Mouse (Mus musculus) spleen, postnatal 10 days (tissue): Measurements from ENCODE around the gene Lrig1.

ENCODE experiments used
- DNase-seq, 2 experiments: peaks; one replicate each; pipeline ENCODE4 v3.0.0; 2021 to 2022; ENCODE audit warnings: low spot score in 2 of 2

The Lrig1 gene

DNA sequence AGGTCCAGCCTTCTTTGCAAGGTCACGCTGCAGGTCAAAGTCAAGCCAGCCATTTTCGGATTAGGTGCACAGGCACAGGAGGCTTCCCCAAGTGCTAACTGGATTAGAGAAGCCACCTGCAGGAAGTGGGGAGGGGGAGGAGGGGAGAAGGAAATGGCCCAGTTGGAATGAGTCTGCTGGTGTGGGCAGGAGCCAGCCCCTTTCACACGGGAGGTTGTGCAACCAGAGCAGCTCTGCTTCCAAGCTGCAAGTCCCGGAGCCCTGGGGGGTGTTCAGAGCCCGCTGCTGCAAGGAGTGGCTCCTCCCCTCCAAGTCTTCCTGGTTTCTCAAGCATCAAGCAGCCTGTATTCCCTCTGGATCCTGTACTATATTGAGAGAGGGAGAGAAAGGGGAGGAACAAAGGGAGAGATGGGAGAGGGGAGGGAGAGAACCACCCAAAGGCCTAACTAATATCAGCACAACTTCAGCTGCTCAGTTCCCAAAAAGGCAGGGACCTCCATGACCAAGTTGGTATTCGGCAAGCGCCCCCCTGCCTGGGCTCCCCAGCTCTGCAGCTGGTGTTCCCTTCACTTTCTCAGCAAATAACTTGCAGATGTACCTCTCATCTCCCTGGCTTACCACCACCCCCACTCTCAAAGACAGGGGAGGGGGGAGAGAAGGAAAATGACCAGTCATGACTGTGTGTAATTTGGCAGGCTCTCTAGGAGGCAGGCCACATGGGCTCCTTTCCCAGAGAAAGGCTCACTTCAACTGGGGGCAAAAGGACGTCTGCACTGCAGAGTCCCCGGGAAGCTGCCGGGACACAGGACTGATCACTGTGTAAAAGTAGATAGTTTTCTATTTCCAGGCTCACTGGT lies 52.2 kb downstream of the Lrig1 start:
- no peak for DNase-seq

DNA sequence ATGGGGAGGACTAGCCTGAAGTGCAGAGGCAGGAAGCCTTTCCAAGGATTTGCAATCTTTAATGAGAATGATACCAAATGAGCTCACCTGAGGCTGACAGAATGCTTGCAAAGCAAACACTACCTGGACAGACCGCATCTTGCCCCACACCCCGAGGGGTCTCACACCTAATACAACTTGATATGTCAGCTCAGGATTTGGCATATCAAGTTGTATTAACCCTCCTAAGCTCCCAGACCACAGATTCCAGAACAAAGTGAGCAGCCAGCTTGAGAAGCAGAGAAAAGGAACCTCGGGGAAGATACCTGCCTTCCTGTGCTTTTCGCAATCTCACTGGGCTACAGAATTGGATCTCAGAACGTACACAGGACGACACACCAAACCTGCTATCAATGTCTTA lies 53.1 kb downstream of the Lrig1 start:
- DNase-seq: no peak

DNA sequence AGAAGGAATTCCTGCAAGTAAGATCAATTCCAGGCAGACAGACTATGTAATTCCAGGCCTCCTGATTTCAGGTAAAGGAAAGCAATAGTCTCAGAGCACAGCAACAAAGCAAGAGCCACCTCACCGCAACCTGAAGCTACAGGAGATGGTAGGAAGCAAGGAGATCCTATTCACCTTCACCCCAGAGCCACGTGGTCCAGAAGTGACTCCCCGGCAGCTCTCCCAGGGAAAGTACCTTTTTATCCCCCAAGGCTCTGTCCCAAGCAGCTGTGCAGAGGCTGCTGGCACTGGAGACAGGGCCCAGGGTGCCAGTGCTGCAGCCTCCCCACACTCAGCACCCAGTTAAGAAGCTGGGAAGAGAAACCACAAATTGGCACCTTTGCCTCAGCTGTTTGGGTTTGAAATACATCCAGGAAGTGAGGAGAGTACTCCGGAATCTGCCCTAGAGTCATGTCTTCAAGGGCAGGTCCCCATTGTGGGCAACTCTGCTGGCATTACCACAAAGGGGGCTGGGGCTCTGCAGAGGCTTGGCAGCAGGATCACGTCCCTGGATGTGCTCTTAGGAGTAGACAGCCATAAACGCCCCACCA lies 53.6 kb downstream of the Lrig1 start:
- no peak for DNase-seq

DNA sequence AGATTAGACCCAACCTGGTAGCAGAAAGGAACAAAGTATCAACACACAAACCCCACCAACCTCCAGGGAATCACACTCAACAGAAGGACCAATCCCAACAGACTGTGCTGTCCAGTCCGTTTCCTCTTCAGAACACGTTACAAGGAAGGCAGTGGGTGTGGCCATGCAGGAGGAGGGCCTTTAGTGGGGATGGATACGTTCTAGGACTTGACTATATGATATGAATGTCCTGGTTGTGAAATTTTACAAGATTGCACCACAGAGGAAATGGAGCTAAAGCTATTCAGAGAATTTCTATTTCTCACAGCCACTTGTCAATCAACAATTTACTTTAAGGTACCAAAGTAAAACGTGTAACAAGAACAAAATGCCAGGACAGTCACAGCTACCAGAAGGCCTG lies 54.2 kb downstream of the Lrig1 start:
- no peak for DNase-seq

DNA sequence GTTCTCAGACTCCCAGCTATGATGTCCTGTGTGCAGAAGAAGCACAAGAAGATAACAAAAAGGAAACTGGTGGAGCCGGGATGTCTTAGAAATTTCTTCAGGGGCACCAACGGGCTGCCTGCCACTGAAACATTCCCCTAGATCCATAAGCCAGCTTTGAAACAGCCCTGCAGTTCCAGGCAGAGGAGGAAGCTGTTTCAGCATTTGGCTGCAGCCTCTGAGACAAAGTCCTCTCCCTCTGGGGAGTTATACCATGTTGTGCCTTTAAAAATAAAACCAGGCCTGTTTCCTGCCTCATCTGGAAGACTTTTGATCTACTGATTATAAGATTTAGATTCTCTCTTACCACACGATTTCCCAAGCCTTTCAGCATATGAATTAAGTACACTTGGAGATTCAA lies 55.3 kb downstream of the Lrig1 start:
- DNase-seq: no peak

DNA sequence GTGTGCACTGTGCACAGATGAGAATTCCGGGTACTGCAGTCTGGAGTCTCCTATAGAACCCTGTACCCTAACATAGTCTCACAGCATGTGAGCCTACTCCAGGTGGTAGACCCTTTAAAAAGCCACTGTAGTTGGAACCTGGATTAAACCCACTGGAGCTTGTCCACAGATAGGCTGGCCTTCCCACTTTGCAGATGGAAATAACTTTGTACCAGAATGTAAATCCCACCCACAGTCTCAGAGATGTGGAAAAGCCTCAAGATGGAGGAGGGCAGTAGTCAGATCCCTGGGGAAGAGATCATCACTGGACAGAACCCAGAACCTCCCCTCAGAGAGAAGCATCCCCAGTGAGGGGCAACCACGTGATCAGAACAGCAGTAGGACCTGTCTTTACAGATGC lies 56.0 kb downstream of the Lrig1 start:
- DNase-seq: no peak

DNA sequence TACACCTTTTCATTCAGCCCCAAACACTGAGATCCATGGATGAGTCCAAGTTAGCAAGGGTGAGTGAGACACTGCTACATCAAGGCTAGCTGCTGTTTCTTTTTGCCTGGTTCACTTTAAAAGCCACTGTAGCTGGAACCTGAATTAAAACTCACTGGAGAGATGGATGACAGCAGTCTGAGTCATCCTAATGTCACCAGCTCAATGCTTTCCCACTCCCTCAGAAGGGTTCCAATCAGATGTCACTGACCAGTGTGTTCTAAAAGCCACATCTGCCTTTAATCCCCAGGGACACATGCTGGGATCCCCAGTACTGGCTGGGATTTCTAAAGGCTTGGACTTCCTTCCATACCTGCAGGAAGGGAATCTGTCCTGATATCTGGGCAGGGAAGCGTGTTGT lies 57.9 kb downstream of the Lrig1 start:
- DNase-seq: no peak

DNA sequence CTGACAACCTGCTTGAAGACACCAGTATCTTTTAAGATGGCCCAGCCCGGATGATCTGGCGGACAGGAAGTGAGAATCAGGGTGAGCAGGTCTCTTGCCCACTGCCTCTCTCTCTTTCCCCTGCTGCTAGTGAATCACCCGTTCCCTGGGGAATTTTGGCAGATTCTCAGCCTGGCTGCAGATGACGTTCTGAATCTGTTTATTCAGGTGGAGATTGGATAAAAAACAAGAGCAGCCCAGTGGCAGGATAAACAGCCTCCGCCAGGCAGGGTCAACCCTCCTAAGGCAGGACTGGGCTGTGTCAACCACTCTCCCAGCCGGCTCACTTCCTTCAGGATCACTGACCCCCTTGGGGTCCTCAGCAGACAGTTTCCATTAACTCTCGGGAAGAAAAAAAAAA lies 59.7 kb downstream of the Lrig1 start:
- DNase-seq: no peak

DNA sequence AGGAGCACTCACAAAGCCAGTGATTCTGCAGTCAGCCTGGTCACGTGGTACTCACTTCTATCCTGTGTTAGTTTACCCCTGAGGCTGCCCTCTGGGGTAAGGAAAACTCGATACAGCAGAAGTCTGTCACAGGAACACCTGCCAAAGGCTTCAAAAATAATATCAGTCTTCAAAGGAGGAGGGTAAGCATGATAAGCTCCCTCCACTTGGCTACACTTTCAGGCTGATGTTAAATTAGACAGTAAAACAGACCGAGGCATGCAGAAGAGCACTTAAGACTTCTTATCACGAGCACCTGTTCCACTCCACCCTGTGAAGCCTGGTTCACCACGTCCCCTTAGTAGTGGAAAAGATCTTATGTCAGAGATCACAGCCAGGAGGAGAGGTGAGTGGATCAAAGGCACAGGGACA lies 62.9 kb downstream of the Lrig1 start:
- DNase-seq: no peak

DNA sequence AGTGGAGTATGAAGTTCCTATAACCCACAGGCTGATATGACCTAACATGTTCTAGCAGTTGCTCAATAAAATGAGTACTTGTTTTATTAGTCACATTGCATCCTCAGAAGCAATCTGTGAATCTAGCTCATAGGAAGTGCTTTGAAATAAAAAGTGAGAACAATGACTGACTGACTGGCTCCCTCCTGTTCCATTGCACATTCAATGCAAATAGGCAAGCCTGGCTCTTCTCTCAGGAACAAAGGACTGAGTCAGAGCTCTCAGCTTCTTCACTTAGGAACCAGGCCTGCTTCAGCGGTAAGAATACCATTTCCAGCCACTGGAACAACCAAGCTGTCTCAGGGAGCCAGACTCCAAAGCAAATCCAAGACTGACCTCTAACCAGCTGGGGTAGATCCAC lies 64.6 kb downstream of the Lrig1 start:
- no peak for DNase-seq

DNA sequence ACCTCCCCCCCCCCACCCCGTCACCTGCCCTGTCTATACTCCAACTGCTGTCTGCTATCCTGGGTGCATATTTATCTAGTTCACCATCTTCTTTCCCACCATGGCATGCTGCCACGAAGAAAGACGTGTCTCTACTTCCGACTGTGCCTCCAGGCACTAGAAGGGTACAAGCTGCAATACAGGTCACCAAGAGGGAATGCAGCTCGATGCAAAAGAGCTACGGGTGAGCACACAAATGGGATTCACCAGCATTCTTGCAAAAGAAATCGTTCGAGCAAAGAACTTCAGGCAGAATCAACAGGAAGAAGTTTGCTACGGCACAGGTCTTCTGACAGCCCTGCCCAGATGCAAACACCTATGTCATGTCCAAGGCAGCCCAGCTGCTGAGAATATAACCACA lies 65.2 kb downstream of the Lrig1 start:
- no peak for DNase-seq

DNA sequence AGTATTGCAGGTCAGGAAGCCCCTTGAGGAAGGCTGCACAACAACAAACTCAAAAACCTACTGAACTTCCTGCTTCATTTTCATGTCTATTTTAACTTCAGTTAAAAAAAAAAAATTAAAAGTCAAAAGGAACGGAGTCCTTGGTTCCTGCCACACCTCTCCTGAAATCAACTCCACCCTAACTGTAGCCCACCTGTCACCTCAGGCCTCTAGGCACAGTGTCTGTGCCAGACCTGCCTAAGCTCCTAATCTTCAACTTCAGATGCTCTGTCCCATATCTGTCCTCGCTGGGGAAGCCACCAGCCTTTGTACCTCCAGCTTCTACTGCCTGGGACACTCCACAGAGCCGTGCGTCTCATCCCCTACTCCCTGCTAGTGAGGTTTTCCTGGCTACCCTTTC lies 65.7 kb downstream of the Lrig1 start:
- no peak for DNase-seq

DNA sequence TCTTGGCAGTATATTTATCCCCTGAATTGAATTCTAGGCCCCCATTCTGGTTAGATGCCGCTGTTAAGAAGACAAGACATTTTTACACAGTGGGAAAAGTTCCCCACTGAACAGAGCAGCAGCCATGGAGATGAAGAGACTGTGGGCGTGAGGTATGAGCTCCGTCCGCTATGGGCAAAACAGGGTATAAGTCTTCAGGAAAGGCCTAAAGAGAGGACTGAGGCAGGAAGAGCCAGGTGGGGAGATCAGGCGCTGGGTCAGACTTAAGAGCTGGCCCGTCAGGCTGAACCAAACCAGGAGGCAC lies 68.2 kb downstream of the Lrig1 start:
- no peak for DNase-seq

DNA sequence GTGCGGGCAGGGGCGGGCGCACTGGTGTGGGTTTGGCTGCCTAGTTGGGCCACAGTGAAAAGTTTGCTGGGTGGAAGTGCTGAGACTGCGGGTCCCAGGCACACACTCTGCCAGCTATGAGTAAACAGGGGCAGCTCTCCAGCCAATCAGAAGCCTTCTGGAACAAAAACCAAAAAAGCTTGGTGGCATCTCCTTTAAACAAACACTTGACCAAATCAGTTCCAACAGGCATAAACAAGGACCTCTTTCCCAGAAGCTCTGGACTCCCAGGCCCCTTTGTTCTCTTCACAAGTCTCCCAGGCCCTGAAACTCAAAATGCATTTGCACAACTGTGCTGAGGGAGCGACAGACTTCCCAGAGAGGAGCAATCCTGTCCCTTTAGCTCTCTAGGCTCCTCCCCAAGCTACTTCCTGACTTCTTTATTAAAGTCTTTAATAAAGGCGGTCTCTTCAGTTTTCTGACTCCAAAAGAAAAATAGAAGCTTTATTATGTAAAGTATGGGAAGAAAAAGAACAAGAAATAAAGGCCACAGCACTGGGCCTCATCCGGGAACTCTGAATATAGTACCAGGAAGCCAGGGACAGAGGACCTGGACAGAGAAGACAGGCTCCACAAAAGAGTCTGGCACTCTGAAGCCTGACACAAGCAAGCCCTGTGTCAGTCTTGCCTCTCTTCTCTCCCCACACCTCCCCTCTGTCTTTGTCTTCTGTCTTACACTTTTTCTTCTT lies 68.7 kb downstream of the Lrig1 start:
- no peak for DNase-seq

DNA sequence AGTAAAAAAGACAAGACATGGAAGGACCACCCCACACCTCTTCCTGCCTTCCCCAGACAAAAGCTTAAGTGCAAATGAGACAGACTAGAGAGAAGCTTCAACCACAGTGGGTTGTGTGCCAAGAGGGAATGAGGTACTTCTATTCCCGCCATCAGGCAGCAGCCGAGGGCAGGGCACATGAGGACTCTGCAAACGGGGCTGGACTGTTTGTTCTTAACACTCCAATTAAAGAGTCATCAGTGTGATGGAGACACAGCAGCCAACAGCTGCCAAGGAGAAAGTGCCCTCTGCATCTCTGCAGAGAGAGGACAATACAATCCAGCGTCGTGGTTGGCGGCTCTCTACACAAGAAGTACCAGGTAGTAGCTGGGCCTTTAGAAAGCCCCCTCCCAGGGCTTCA lies 71.2 kb downstream of the Lrig1 start:
- no peak for DNase-seq

DNA sequence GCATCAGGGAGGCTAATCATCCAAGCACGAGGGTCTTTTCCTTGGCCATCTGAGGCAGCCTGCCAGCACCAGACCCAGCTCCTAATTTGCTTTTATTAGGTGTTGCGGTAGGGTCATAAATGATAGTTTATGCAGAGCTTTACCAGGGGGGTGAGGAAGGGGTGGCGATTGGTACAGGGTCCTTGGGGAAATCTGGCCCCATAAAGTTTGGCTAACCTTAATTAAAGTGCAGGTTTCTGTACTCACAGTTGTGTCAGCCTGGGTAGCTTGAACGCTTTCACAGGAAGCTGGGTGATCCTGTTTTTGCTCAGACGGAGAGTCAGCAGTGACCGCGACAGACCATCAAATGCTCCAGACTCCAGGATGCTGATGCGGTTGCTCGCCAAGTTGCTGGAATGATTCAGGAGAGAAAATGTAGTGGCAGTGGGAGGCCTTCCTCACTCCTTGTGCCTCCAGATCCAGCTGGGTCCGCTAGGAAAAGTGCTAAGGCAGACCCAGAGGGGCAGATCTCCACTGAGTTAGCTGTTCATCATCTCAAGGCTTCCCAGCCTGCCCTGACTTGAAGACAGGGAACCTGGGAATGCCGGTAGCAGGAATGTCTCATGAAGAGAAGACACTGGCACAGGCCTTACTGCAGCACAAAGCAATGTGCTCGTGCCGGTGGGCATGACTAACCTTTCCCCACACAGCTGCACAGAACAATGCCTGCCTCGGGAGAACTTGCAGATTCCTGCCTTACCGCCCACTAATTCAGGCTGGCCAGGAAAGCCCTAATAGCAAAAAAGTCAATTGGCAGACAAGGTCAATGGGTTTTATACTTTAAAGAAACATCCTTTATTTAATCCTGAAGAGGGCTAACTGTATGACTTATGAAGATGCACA lies 72.0 kb downstream of the Lrig1 start:
- DNase-seq: no peak

DNA sequence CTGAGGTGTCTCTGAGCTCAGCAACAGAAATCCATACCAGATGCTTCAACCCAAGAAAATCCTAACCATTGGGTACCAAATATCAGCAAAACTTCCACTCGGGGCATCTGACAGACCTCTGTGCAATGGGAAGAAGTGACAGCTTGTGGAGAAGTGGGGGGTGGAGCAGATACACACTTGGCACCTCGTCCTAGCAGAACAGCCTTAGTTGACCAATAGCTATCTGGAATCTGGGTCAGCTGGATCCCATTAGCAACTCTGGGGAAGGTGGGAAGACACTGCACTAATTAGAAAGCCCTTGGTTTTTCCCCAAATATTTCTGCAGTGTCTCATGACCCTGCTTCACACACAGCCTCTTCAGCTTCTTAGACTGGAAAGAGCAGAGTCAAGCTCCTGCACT lies 73.2 kb downstream of the Lrig1 start:
- no peak for DNase-seq

DNA sequence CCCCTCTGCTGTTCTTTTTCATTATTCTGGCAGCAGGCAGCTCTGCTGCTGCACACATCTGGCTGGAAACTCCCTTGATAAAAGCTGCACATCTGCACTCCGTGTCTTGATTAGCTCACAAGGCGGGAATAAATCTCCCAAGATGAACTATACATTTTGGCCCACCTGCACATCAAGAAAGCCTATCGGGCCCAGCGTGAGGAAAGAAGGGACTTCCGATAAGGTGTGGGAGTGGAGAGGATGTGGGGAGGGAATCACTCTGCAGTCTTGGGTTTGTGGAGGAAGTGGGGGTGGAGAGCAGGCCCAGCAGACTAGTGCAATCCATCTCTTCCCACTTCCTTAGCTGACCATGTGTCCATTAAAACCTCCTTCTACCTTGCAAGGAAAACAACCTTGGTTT lies 74.1 kb downstream of the Lrig1 start:
- no peak for DNase-seq

DNA sequence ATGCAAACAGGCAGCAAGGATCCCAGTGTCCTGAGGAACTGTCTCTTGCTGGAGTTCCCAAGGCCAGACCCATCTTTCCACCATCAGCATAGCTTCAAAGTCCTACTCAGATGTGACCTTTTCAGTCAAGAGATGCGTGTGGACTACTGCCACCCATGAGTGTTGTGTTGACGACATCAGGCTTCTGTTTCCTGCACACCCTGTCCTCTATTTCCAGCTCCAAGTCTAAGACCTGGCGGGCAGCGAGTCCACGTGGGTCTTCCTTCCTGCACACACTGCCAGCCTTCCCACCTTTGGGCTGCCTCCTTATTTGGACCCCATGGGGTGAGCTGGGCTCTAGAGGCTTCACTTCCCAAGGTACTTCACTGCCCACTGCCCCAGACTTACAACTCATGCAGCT lies 75.4 kb downstream of the Lrig1 start:
- no peak for DNase-seq

DNA sequence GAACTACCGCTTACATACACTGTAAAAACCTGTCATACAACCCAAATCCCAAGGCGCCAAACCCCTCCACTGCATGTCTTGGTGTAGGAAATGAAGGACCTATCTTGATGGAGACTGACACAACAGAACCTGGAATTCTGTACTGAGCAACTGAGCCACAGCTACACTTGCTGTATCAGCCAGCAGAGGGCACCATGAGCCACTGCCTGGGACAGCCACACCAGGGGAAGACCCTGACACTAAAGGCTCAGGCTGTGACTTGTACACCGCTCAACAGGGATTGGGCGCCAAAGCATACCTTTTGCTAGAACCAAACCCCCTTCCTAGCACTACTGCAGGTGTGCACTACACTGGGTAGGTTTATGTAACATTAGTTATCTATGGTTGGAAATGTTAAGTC lies 77.0 kb downstream of the Lrig1 start:
- DNase-seq: peak in 1 of 2 experiments; percentile 63

DNA sequence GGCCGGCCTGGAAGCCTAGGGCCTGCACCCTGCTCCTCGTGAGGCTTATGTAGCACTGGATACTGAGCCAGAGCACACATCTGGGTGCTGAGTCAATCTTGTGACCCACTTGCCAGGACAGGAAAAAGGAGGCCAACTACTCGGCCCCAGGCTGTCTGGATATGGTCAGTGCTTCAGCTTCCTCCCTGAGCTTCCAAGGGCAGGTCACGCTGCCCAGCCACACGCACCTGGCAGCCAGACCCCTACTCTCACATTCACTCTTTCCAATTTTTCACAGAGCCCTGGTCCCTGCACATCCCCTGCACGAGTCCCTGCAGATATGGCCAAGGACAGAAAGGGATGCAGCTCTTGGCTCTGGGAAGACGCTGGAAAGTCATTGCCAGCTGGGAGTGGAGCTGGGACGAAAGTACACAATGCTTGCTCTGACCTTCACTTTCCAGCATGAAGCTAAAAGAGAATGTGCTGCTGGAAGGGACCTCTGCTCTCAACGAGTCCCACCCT lies 79.1 kb downstream of the Lrig1 start:
- no peak for DNase-seq

DNA sequence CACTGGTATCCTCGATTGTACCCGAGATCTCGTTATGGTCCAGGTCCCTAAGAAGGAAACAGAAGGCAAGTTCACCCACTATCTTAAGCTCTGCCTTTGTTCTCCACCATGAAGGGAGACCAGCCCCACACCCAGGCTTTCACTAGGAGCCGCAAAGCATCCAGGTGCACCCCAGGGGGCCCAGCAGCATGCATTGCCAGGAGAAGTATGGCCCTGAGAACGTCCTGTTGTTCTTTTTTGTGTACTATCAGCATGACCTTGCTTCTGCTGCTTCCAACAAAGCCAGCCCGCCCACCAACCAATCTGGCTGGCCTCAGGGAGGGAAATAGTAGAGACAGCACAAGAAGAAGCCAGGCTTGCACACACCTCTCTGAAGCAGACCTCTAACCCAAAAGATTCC lies 79.7 kb downstream of the Lrig1 start:
- DNase-seq: no peak
